Mouse (Mus musculus): Measurements from ENCODE around the gene Pak6. TPM values are rescaled to one million over a fixed set of nuclear protein-coding genes. Genes with fewer than 3 reads are reported as not detected.

The Pak6 gene
- polyA plus RNA-seq, 1 experiment from 2014 or later: 5.2 TPM

DNA sequence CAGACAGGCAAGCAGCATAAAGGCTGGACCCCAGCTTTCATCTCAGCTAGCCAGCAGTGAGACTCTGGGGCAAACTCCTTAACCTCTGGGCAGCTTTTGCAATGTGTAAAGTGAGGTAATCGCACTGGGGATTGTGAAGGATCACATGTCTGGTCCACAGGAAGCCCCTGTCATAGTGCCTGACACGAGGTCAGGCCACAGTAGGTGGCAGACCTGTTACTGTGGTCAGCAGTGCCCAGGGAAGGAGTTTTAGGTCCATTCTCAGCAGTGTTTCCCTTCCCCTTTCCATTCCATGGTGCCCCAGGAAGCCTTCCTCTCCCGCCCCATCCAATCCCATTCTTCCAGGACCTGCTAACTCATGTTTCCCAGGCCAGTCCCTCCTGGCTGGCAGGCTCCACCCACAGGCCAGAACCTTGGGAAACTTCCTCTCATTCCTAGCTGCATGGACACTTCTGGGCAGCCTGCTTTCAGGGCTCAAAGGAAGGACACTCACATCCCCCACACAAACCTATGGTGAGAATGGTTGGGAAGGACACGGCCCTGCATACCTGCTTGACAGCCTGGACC lies 46.6 kb downstream of the Pak6 start:
- H3K4me1 ChIP-seq (ENCODE audit: control insufficient read depth, insufficient read depth, low read length): peaks cover 17% of the 10 kb centered on the region
- H3K4me3 ChIP-seq (replicated peaks; ENCODE audit: low read length): no peak overlapping the region
- ATAC-seq (ENCODE audit: insufficient read depth, low FRiP score): no peak
- no peak overlapping the region for H3K4me2 ChIP-seq (ENCODE audit: low read depth, low read length)
- no peak overlapping the region for H3K27ac ChIP-seq (ENCODE audit: low read length)
- no peak overlapping the region for H3K9ac ChIP-seq (ENCODE audit: low read length)
- H3K27me3 ChIP-seq (ENCODE audit: control insufficient read depth, insufficient read depth, low read length): peaks cover 77% of the 10 kb centered on the region
- 45% methylated on average over 4 of the region's 4 CpGs for WGBS
- no peaks in the 10 kb centered on the region for H3K9me3 ChIP-seq (replicated peaks; ENCODE audit: control insufficient read depth, low read length)
- H3K36me3 ChIP-seq (ENCODE audit: control insufficient read depth, insufficient read depth, low read length): no peaks in the 10 kb centered on the region

DNA sequence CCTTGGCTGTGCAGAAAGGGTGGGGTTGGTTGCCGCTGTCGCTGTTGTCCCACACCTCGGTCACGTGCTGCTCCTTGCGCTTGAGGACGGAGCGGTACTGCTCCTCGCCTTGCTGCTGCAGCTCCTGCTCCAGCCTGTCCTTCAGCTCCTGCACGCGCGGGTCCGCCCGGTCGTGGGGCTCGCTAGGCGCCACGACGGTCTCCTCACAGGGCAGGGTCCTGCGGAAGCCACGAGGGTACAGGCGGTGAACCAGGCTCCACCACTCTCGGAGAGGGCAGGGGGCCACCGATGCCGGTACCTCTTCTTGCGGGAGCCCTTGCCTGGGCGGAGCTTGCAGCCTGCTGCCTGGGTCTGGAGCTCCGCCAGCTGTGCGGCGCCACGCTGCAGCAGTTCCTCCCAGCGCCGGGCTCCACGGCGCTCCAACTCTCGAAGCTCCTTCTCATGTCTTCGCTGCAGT lies 48.0 kb downstream of the Pak6 start:
- Histone ChIP-seq H3K36me3 (ENCODE audit: control insufficient read depth, insufficient read depth, low read length) (no peaks in the 10 kb centered on the region), H3K27me3 (ENCODE audit: control insufficient read depth, insufficient read depth, low read length) (peaks cover 64% of the 10 kb centered on the region), H3K4me1 (ENCODE audit: control insufficient read depth, insufficient read depth, low read length) (peaks cover 17% of the 10 kb centered on the region), H3K9ac (ENCODE audit: low read length) (peak overlapping the region; percentile 67), H3K9me3 (replicated peaks; ENCODE audit: control insufficient read depth, low read length) (no peaks in the 10 kb centered on the region), H3K4me3 (replicated peaks; ENCODE audit: low read length) (peak overlapping the region; percentile 45), H3K4me2 (ENCODE audit: low read depth, low read length) (peak overlapping the region; percentile 86), H3K27ac (ENCODE audit: low read length) (no peak overlapping the region)
- peak; percentile 52 for ATAC-seq (ENCODE audit: insufficient read depth, low FRiP score)
- WGBS: 2% methylated on average over 36 of the region's 36 CpGs

GRCm38 (mm10) chr2:118713631-118714030 lies 50.5 kb downstream of the Pak6 start:
- no peaks in the 10 kb centered on the region for H3K9me3 ChIP-seq (replicated peaks; ENCODE audit: control insufficient read depth, low read length)
- 85% methylated on average over 6 of the region's 6 CpGs for WGBS
- no peak overlapping the region for H3K9ac ChIP-seq (ENCODE audit: low read length)
- peaks cover 41% of the 10 kb centered on the region for H3K27me3 ChIP-seq (ENCODE audit: control insufficient read depth, insufficient read depth, low read length)
- no peak overlapping the region for H3K4me2 ChIP-seq (ENCODE audit: low read depth, low read length)
- H3K36me3 ChIP-seq (ENCODE audit: control insufficient read depth, insufficient read depth, low read length): no peaks in the 10 kb centered on the region
- no peak overlapping the region for H3K27ac ChIP-seq (ENCODE audit: low read length)
- H3K4me3 ChIP-seq (replicated peaks; ENCODE audit: low read length): no peak overlapping the region
- H3K4me1 ChIP-seq (ENCODE audit: control insufficient read depth, insufficient read depth, low read length): peaks cover 17% of the 10 kb centered on the region
- ATAC-seq (ENCODE audit: insufficient read depth, low FRiP score): no peak

DNA sequence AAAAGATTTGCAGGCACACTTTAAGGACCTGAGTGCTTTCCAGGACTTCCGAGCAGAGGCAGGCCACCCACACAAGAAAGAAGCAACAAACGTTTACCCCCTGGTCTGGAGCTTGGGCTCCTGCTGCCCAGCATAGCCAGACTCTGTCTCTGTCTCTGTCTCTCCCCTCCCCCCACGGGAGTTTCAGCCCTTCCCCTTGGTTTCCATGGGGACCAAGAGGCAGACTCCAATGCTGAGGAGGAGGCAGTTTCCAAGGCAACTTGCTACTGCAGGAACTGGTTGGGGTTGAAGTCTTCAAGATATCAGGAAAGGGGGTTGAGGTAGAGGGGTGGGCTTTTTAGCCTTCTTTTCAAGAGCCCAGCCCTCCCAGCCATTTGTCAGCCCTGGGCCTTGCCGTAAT lies 51.1 kb downstream of the Pak6 start:
- WGBS: 45% methylated on average over 4 of the region's 4 CpGs
- no peak for ATAC-seq (ENCODE audit: insufficient read depth, low FRiP score)
- H3K36me3 ChIP-seq (ENCODE audit: control insufficient read depth, insufficient read depth, low read length): no peaks in the 10 kb centered on the region
- H3K27me3 ChIP-seq (ENCODE audit: control insufficient read depth, insufficient read depth, low read length): peaks cover 35% of the 10 kb centered on the region
- no peak overlapping the region for H3K27ac ChIP-seq (ENCODE audit: low read length)
- H3K9me3 ChIP-seq (replicated peaks; ENCODE audit: control insufficient read depth, low read length): no peaks in the 10 kb centered on the region
- H3K4me1 ChIP-seq (ENCODE audit: control insufficient read depth, insufficient read depth, low read length): peaks cover 17% of the 10 kb centered on the region
- no peak overlapping the region for H3K4me3 ChIP-seq (replicated peaks; ENCODE audit: low read length)
- no peak overlapping the region for H3K9ac ChIP-seq (ENCODE audit: low read length)
- H3K4me2 ChIP-seq (ENCODE audit: low read depth, low read length): no peak overlapping the region

GRCm38 (mm10) chr2:118716677-118717076 lies 53.6 kb downstream of the Pak6 start:
- Histone ChIP-seq H3K9ac (ENCODE audit: low read length) (no peak overlapping the region), H3K4me3 (replicated peaks; ENCODE audit: low read length) (no peak overlapping the region), H3K27me3 (ENCODE audit: control insufficient read depth, insufficient read depth, low read length) (peaks cover 11% of the 10 kb centered on the region), H3K9me3 (replicated peaks; ENCODE audit: control insufficient read depth, low read length) (no peaks in the 10 kb centered on the region), H3K27ac (ENCODE audit: low read length) (no peak overlapping the region), H3K4me1 (ENCODE audit: control insufficient read depth, insufficient read depth, low read length) (peaks cover under 1% of the 10 kb centered on the region; the same call in 1 of the 2 replicates), H3K36me3 (ENCODE audit: control insufficient read depth, insufficient read depth, low read length) (no peaks in the 10 kb centered on the region), H3K4me2 (ENCODE audit: low read depth, low read length) (no peak overlapping the region)
- ATAC-seq (ENCODE audit: insufficient read depth, low FRiP score): no peak
- WGBS: 83% methylated on average over 5 of the region's 5 CpGs

DNA sequence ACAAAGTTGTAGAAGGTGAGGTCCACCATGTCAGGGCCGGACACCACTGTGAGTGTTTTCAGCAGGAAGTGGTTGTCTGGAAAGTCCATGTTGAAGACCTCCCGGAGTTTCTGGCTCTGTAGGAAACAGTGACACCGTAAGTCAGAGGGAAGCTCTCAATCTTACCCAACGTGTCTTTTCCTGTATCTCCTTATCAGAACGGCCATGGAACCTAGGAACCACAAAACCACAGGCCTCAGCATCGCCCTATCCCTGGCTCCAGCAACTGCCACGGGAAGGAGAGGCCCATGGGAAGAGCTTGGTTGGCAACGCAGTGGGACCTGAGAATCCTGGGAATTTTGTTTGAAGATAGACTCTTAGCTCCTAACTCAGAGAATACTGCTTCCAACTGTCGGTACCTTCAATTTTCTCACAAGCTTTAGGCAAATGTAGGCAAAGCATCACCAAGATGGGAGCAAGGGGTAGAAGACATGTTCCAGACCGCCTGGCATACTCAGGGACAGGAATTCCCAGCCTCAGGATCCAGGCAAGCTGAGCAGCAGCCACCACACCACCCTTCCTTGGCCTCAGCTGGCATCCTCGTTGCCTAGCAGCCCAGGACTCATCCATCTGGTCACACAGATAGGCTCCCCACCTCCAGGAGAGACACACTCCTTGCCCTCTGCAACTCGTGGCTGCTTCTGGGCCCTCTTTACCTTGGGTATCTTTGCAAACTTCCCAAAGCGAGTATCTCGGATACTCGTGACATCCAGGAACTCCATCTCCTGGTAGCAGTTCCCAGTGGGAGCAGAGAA lies 60.8 kb downstream of the Pak6 start:
- H3K9me3 ChIP-seq (replicated peaks; ENCODE audit: control insufficient read depth, low read length): no peaks in the 10 kb centered on the region
- no peaks in the 10 kb centered on the region for H3K36me3 ChIP-seq (ENCODE audit: control insufficient read depth, insufficient read depth, low read length)
- no peak overlapping the region for H3K4me3 ChIP-seq (replicated peaks; ENCODE audit: low read length)
- H3K9ac ChIP-seq (ENCODE audit: low read length): no peak overlapping the region
- no peak for ATAC-seq (ENCODE audit: insufficient read depth, low FRiP score)
- no peak overlapping the region for H3K4me2 ChIP-seq (ENCODE audit: low read depth, low read length)
- no peak overlapping the region for H3K27ac ChIP-seq (ENCODE audit: low read length)
- H3K4me1 ChIP-seq (ENCODE audit: control insufficient read depth, insufficient read depth, low read length): peaks cover 9% of the 10 kb centered on the region
- WGBS: 78% methylated on average over 15 of the region's 15 CpGs
- H3K27me3 ChIP-seq (ENCODE audit: control insufficient read depth, insufficient read depth, low read length): no peaks in the 10 kb centered on the region

GRCm38 (mm10) chr2:118725511-118725910 lies 62.4 kb downstream of the Pak6 start:
- Histone ChIP-seq H3K4me1 (ENCODE audit: control insufficient read depth, insufficient read depth, low read length) (peaks cover 16% of the 10 kb centered on the region), H3K4me2 (ENCODE audit: low read depth, low read length) (no peak overlapping the region), H3K36me3 (ENCODE audit: control insufficient read depth, insufficient read depth, low read length) (no peaks in the 10 kb centered on the region), H3K27ac (ENCODE audit: low read length) (no peak overlapping the region), H3K27me3 (ENCODE audit: control insufficient read depth, insufficient read depth, low read length) (no peaks in the 10 kb centered on the region), H3K9me3 (replicated peaks; ENCODE audit: control insufficient read depth, low read length) (no peaks in the 10 kb centered on the region), H3K9ac (ENCODE audit: low read length) (no peak overlapping the region), H3K4me3 (replicated peaks; ENCODE audit: low read length) (no peak overlapping the region)
- 72% methylated on average over 4 of the region's 4 CpGs for WGBS
- no peak for ATAC-seq (ENCODE audit: insufficient read depth, low FRiP score)

- no peak overlapping the region for H3K4me3 ChIP-seq (replicated peaks; ENCODE audit: low read length)
- H3K4me2 ChIP-seq (ENCODE audit: low read depth, low read length): no peak overlapping the region
- ATAC-seq (ENCODE audit: insufficient read depth, low FRiP score): no peak
- WGBS: 86% methylated on average over 2 of the region's 2 CpGs
- no peak overlapping the region for H3K9ac ChIP-seq (ENCODE audit: low read length)
- no peaks in the 10 kb centered on the region for H3K36me3 ChIP-seq (ENCODE audit: control insufficient read depth, insufficient read depth, low read length)
- H3K27me3 ChIP-seq (ENCODE audit: control insufficient read depth, insufficient read depth, low read length): no peaks in the 10 kb centered on the region; the same call in 1 of the 2 replicates
- H3K9me3 ChIP-seq (replicated peaks; ENCODE audit: control insufficient read depth, low read length): no peaks in the 10 kb centered on the region
- no peak overlapping the region for H3K27ac ChIP-seq (ENCODE audit: low read length)
- peaks cover 18% of the 10 kb centered on the region for H3K4me1 ChIP-seq (ENCODE audit: control insufficient read depth, insufficient read depth, low read length)
These were observed 63.8 kb downstream of the Pak6 start for GRCm38 (mm10) chr2:118726873-118727272.

- H3K27ac ChIP-seq (ENCODE audit: low read length): peak overlapping the region; percentile 57
- H3K9ac ChIP-seq (ENCODE audit: low read length): peak overlapping the region; percentile 4; the same call in 1 of the 2 replicates
- peaks cover 18% of the 10 kb centered on the region for H3K4me1 ChIP-seq (ENCODE audit: control insufficient read depth, insufficient read depth, low read length)
- H3K4me2 ChIP-seq (ENCODE audit: low read depth, low read length): peak overlapping the region; percentile 22
- WGBS: 13% methylated on average over 9 of the region's 9 CpGs
- H3K36me3 ChIP-seq (ENCODE audit: control insufficient read depth, insufficient read depth, low read length): no peaks in the 10 kb centered on the region
- no peaks in the 10 kb centered on the region for H3K9me3 ChIP-seq (replicated peaks; ENCODE audit: control insufficient read depth, low read length)
- H3K4me3 ChIP-seq (replicated peaks; ENCODE audit: low read length): peak overlapping the region; percentile 12; the same call in 1 of the 2 replicates
- ATAC-seq (ENCODE audit: insufficient read depth, low FRiP score): no peak; the same call in 1 of the 2 replicates
- H3K27me3 ChIP-seq (ENCODE audit: control insufficient read depth, insufficient read depth, low read length): no peaks in the 10 kb centered on the region; the same call in 1 of the 2 replicates
These were observed 64.8 kb downstream of the Pak6 start for GRCm38 (mm10) chr2:118727911-118728310.

Data from stomach, embryonic 16.5 days (tissue).